Mouse (Mus musculus) neural tube, embryonic 11.5 days (tissue): ENCODE measurements around the gene Scarf2. TPM values are rescaled to one million over a fixed set of nuclear protein-coding genes. Genes with fewer than 3 reads are reported as not detected.

ENCODE experiments used
- ATAC-seq: fragments of 200-750 bp; cut with Nextera tagmentation; 2 replicates; pipeline ENCODE4 v1.8.0; 2017; ENCODE audit warnings: moderate number of reproducible peaks, mild to moderate bottlenecking, moderate TSS enrichment, moderate library complexity; ENCODE audit not compliant: insufficient read depth, low FRiP score, low TSS enrichment
- DNase-seq: peaks from one replicate; pipeline ENCODE4 v3.0.0-alpha.2; 2015; ENCODE audit warnings: low spot score
- H3K27ac ChIP-seq: fragments of 300-500 bp; sonication (generic); 2 replicates; pipeline ENCODE4 v1.5.1; 2014; ENCODE audit warnings: low read depth, mild to moderate bottlenecking, low read length
- H3K27me3 ChIP-seq: fragments of 300-500 bp; sonication (generic); 2 replicates; pipeline ENCODE4 v1.6.1; 2014; ENCODE audit warnings: mild to moderate bottlenecking, low read length, mixed read lengths; ENCODE audit not compliant: control insufficient read depth, insufficient read depth
- H3K36me3 ChIP-seq: fragments of 300-500 bp; sonication (generic); 2 replicates; pipeline ENCODE4 v1.6.1; 2014; ENCODE audit warnings: mild to moderate bottlenecking, low read length, moderate library complexity, mixed read lengths; ENCODE audit not compliant: control insufficient read depth, insufficient read depth
- H3K4me1 ChIP-seq: fragments of 300-500 bp; sonication (generic); 2 replicates; pipeline ENCODE4 v1.6.1; 2014; ENCODE audit warnings: low read length, mixed read lengths; ENCODE audit not compliant: control insufficient read depth, insufficient read depth
- H3K4me2 ChIP-seq: fragments of 300-500 bp; sonication (generic); 2 replicates; pipeline ENCODE4 v1.6.1; 2014; ENCODE audit warnings: low read depth, mild to moderate bottlenecking, moderate library complexity
- H3K4me3 ChIP-seq: fragments of 300-500 bp; sonication (generic); 2 replicates; pipeline ENCODE4 v1.5.1; 2014; ENCODE audit warnings: low read depth, low read length
- H3K9ac ChIP-seq: fragments of 300-500 bp; sonication (generic); 2 replicates; pipeline ENCODE4 v1.6.1; 2014; ENCODE audit warnings: mild to moderate bottlenecking, low read length
- H3K9me3 ChIP-seq: fragments of 300-500 bp; sonication (generic); 2 replicates; pipeline ENCODE4 v1.6.1; 2016; ENCODE audit warnings: low read length; ENCODE audit not compliant: control insufficient read depth
- WGBS: fragments of 180-500 bp; shearing (Covaris S2); extraction: QIAGEN DNeasy Blood & Tissue Kit; methylation state at CpG from one replicate; pipeline ENCODE4 v1.1.7; 2014; 5-methylcytosine and 5-hydroxymethylcytosine counted together
- polyA plus RNA-seq: library from polyadenylated mRNA; unstranded; fragments of >200 nt; fragmentation: Nextera tagmentation; extraction: Ambion mirVana; gene quantifications from 2 replicates; pipeline ENCODE4 v1.2.1, GENCODE M21; 2014

The Scarf2 gene
- polyA plus RNA-seq, 1 experiment from 2014 or later: 9.5 TPM

GRCm38 (mm10) chr16:17802839-17803674 is 6.0 kb downstream of the Scarf2 start:
- Histone ChIP-seq H3K4me2 (peak overlapping the region; percentile 44), H3K4me3 (peak overlapping the region; percentile 22; the same call in 1 of the 2 replicates), H3K4me1 (peaks cover 44% of the 10 kb centered on the region), H3K9me3 (no peaks in the 10 kb centered on the region), H3K27me3 (peaks cover 88% of the 10 kb centered on the region), H3K9ac (no peak overlapping the region), H3K27ac (no peak overlapping the region), H3K36me3 (0 out of 2 replicates have a peak, but pooled peaks cover 3% of the 10 kb centered on the region)
- peak; percentile 49 for DNase-seq
- no peak for ATAC-seq
- WGBS: 2% methylated on average over 83 of the region's 83 CpGs

GRCm38 (mm10) chr16:17803675-17804448 is 6.8 kb downstream of the Scarf2 start:
- peaks cover 42% of the 10 kb centered on the region for H3K4me1 ChIP-seq
- peak overlapping the region; percentile 22 for H3K4me3 ChIP-seq
- no peaks in the 10 kb centered on the region for H3K9me3 ChIP-seq
- H3K27ac ChIP-seq: no peak overlapping the region
- WGBS: 7% methylated on average over 33 of the region's 33 CpGs
- peak overlapping the region; percentile 51 for H3K4me2 ChIP-seq
- ATAC-seq: no peak
- H3K9ac ChIP-seq: no peak overlapping the region
- 0 out of 2 replicates have a peak, but pooled peaks cover 3% of the 10 kb centered on the region for H3K36me3 ChIP-seq
- H3K27me3 ChIP-seq: peaks cover 80% of the 10 kb centered on the region
- DNase-seq: peak; percentile 30

- peak overlapping the region; percentile 51 for H3K4me2 ChIP-seq
- WGBS: 2% methylated on average over 32 of the region's 33 CpGs
- H3K27me3 ChIP-seq: peaks cover 79% of the 10 kb centered on the region
- H3K4me1 ChIP-seq: peaks cover 44% of the 10 kb centered on the region
- H3K27ac ChIP-seq: no peak overlapping the region
- no peak overlapping the region for H3K9ac ChIP-seq
- H3K36me3 ChIP-seq: 0 out of 2 replicates have a peak, but pooled peaks cover 3% of the 10 kb centered on the region
- no peaks in the 10 kb centered on the region for H3K9me3 ChIP-seq
- peak; percentile 72 for DNase-seq
- no peak for ATAC-seq
- peak overlapping the region; percentile 18 for H3K4me3 ChIP-seq
These were observed 7.4 kb downstream of the Scarf2 start for GRCm38 (mm10) chr16:17804449-17804912.

- H3K9me3 ChIP-seq: no peaks in the 10 kb centered on the region
- H3K9ac ChIP-seq: no peak overlapping the region
- H3K36me3 ChIP-seq: 0 out of 2 replicates have a peak, but pooled peaks cover 3% of the 10 kb centered on the region
- peaks cover 45% of the 10 kb centered on the region for H3K4me1 ChIP-seq
- H3K27ac ChIP-seq: no peak overlapping the region
- ATAC-seq: no peak
- H3K4me2 ChIP-seq: no peak overlapping the region
- WGBS: 10% methylated on average over 7 of the region's 7 CpGs
- peaks cover 78% of the 10 kb centered on the region for H3K27me3 ChIP-seq
- no peak for DNase-seq
- H3K4me3 ChIP-seq: no peak overlapping the region
These were observed 7.9 kb downstream of the Scarf2 start for GRCm38 (mm10) chr16:17804982-17805381.

- peaks cover 45% of the 10 kb centered on the region for H3K4me1 ChIP-seq
These were observed 9.6 kb downstream of the Scarf2 start for GRCm38 (mm10) chr16:17806581-17807191.

GRCm38 (mm10) chr16:17807192-17808009 is 10.3 kb downstream of the Scarf2 start:
- peaks cover 44% of the 10 kb centered on the region for H3K4me1 ChIP-seq
- peak; percentile 86 for ATAC-seq

More at GRCm38 (mm10) chr16:17806581-17807191, 9.6 kb downstream of the Scarf2 start:
- ATAC-seq: peak; percentile 25
- WGBS: 2% methylated on average over 50 of the region's 50 CpGs
- peaks cover 65% of the 10 kb centered on the region for H3K27me3 ChIP-seq
- peak; percentile 60 for DNase-seq
- no peaks in the 10 kb centered on the region for H3K9me3 ChIP-seq
- peak overlapping the region; percentile 60 for H3K27ac ChIP-seq
- peak overlapping the region; percentile 83 for H3K9ac ChIP-seq
- 0 out of 2 replicates have a peak, but pooled peaks cover 3% of the 10 kb centered on the region for H3K36me3 ChIP-seq
- H3K4me2 ChIP-seq: peak overlapping the region; percentile 97
- peak overlapping the region; percentile 55 for H3K4me3 ChIP-seq

GRCm38 (mm10) chr16:17809125-17809524 is 12.0 kb downstream of the Scarf2 start:
- H3K9ac ChIP-seq: no peak overlapping the region
- no peak overlapping the region for H3K4me3 ChIP-seq
- H3K9me3 ChIP-seq: no peaks in the 10 kb centered on the region
- DNase-seq: no peak
- peaks cover 43% of the 10 kb centered on the region for H3K27me3 ChIP-seq
- H3K36me3 ChIP-seq: no peaks in the 10 kb centered on the region
- H3K27ac ChIP-seq: peak overlapping the region; percentile 70
- no peak for ATAC-seq
- WGBS: 74% methylated on average over 4 of the region's 4 CpGs
- H3K4me2 ChIP-seq: no peak overlapping the region
- H3K4me1 ChIP-seq: peaks cover 27% of the 10 kb centered on the region

More at GRCm38 (mm10) chr16:17807192-17808009, 10.3 kb downstream of the Scarf2 start:
- peak overlapping the region; percentile 97 for H3K4me2 ChIP-seq
- H3K36me3 ChIP-seq: 0 out of 2 replicates have a peak, but pooled peaks cover 3% of the 10 kb centered on the region
- peaks cover 58% of the 10 kb centered on the region for H3K27me3 ChIP-seq
- H3K9me3 ChIP-seq: no peaks in the 10 kb centered on the region
- peak overlapping the region; percentile 60 for H3K27ac ChIP-seq
- WGBS: 2% methylated on average over 72 of the region's 73 CpGs
- peak overlapping the region; percentile 55 for H3K4me3 ChIP-seq
- DNase-seq: peak; percentile 94
- peak overlapping the region; percentile 83 for H3K9ac ChIP-seq
